Comparison of ENCODE assay signal across 8 mouse cellular contexts in genomic region chr9:112233822-112234504, GRCm38 (mm10). TPM values are rescaled to one million over a fixed set of nuclear protein-coding genes. Genes with fewer than 3 reads are reported as not detected.
DNase-seq lines count a peak whose midpoint lies in the region; ATAC-seq lines count a peak whose summit lies in the region.

No protein-coding gene starts in this region.

- peaks cover 79% of the 10 kb centered on the region for H3K27me3 ChIP-seq in heart, embryonic 13.5 days (replicated peaks)
- H3K27me3 ChIP-seq in liver, embryonic 12.5 days (replicated peaks), result peaks cover 67% of the 10 kb centered on the region
- H3K27me3 ChIP-seq in stomach, embryonic 16.5 days (ENCODE audit: control insufficient read depth, insufficient read depth, low read length), result peaks cover 50% of the 10 kb centered on the region

- intact Hi-C loops in heart, postnatal 25 days (cut with DNase I), result no loop called here

- H3K9ac ChIP-seq in heart, embryonic 13.5 days, result peak overlapping the region; percentile 70
- no peak overlapping the region for H3K9ac ChIP-seq in liver, embryonic 12.5 days
- H3K9ac ChIP-seq in stomach, embryonic 16.5 days (ENCODE audit: low read length), result no peak overlapping the region

- H3K9me3 ChIP-seq in heart, embryonic 13.5 days, result no peaks in the 10 kb centered on the region
- no peaks in the 10 kb centered on the region for H3K9me3 ChIP-seq in liver, embryonic 12.5 days (replicated peaks)
- H3K9me3 ChIP-seq in stomach, embryonic 16.5 days (replicated peaks; ENCODE audit: control insufficient read depth, low read length), result no peaks in the 10 kb centered on the region

- peaks cover 15% of the 10 kb centered on the region for H3K4me1 ChIP-seq in heart, embryonic 13.5 days
- H3K4me1 ChIP-seq in liver, embryonic 12.5 days, result no peaks in the 10 kb centered on the region
- H3K4me1 ChIP-seq in stomach, embryonic 16.5 days (ENCODE audit: control insufficient read depth, insufficient read depth, low read length), result no peaks in the 10 kb centered on the region

- peak overlapping the region; percentile 89 for H3K4me2 ChIP-seq in heart, embryonic 13.5 days
- peak overlapping the region; percentile 57 for H3K4me2 ChIP-seq in liver, embryonic 12.5 days
- 0 out of 2 replicates have a peak overlapping the region, but pooled peaks have one; percentile 46 for H3K4me2 ChIP-seq in stomach, embryonic 16.5 days (ENCODE audit: low read depth, low read length)

- no peak for DNase-seq in heart, postnatal 25 days (ENCODE audit: low spot score)
- peak; percentile 24 for DNase-seq in thymus, postnatal 0 days (ENCODE audit: low spot score)
- DNase-seq in thymus, postnatal 25 days, result no peak
- DNase-seq in c-Kit-positive CD71-positive TER-119-positive erythroid progenitor cells, embryonic 14.5 days (ENCODE audit: low spot score), result no peak
- DNase-seq in layer of hippocampus, adult 9-11 months, result no peak

- H3K36me3 ChIP-seq in heart, embryonic 13.5 days, result no peaks in the 10 kb centered on the region
- no peaks in the 10 kb centered on the region for H3K36me3 ChIP-seq in liver, embryonic 12.5 days
- H3K36me3 ChIP-seq in stomach, embryonic 16.5 days (ENCODE audit: control insufficient read depth, insufficient read depth, low read length), result no peaks in the 10 kb centered on the region

- H3K4me3 ChIP-seq in heart, embryonic 13.5 days, result peak overlapping the region; percentile 57
- peak overlapping the region; percentile 34 for H3K4me3 ChIP-seq in liver, embryonic 12.5 days
- H3K4me3 ChIP-seq in stomach, embryonic 16.5 days (replicated peaks; ENCODE audit: low read length), result no peak overlapping the region

- no peak overlapping the region for H3K27ac ChIP-seq in heart, embryonic 13.5 days (replicated peaks)
- no peak overlapping the region for H3K27ac ChIP-seq in liver, embryonic 12.5 days
- no peak overlapping the region for H3K27ac ChIP-seq in stomach, embryonic 16.5 days (ENCODE audit: low read length)

- 18% methylated on average over 12 of the region's 12 CpGs for WGBS in heart, embryonic 13.5 days
- 15% methylated on average over 12 of the region's 12 CpGs for WGBS in liver, embryonic 12.5 days (ENCODE audit: insufficient replicate concordance)
- 16% methylated on average over 12 of the region's 12 CpGs for WGBS in stomach, embryonic 16.5 days

- no peak for ATAC-seq in heart, embryonic 13.5 days (ENCODE audit: extremely low read depth, insufficient number of reproducible peaks, low FRiP score, low TSS enrichment)
- ATAC-seq in liver, embryonic 12.5 days, result no peak
- ATAC-seq in stomach, embryonic 16.5 days (ENCODE audit: insufficient read depth, low FRiP score), result no peak

RNA-seq across cellular contexts. Expression of gene Arpp21, which starts 1.8 kb away (rescaled TPM):
- polyA plus RNA-seq in heart, embryonic 13.5 days (2015; fragmentation: Nextera tagmentation; extraction: Ambion mirVana), result 2.4 and 3.2 TPM in 2 replicates
- total RNA-seq in heart, postnatal 25 days (2021), result 1 to 10 TPM; 1.6 to 2.1 TPM
- 391 and 434 TPM in 2 replicates for polyA plus RNA-seq in thymus, postnatal 0 days (2015; fragmentation: Nextera tagmentation; extraction: Ambion mirVana)
- 0.83 and 1.1 TPM in 2 replicates for polyA plus RNA-seq in liver, embryonic 12.5 days (2016; fragmentation: Nextera tagmentation; extraction: Ambion mirVana)
- 1.2 and 3.4 TPM in 2 replicates for polyA plus RNA-seq in stomach, embryonic 16.5 days (2015; fragmentation: Nextera tagmentation; extraction: Ambion mirVana)

Comparison
In these comparisons a context has a peak if more than half of its experiments do, and no peak if none do; other contexts are left out.
1. RNA of gene Arpp21, which starts 1.8 kb away (polyA plus RNA-seq): 391 to 434 TPM in thymus, postnatal 0 days; 1.2 to 3.4 TPM in stomach, embryonic 16.5 days, 2.4 to 3.2 TPM in heart, embryonic 13.5 days and 0.83 to 1.1 TPM in liver, embryonic 12.5 days; every median in the first group is over 10 times any median in the second.
2. Peak in every context shown above with its lines, with median percentiles within 50 percentile points of each other: H3K4me2 ChIP-seq.